Mouse (Mus musculus): Measurements from ENCODE around the gene Bmp4.

- TF ChIP-seq CHD2 (IDR thresholded peaks at IDR 0.05; ENCODE audit: low read depth, low read length) (no peak), ZNF384 (IDR thresholded peaks at IDR 0.05; ENCODE audit: low read depth, low read length) (no peak), HCFC1 (IDR thresholded peaks at IDR 0.05; ENCODE audit: borderline replicate concordance, insufficient read depth, low read length) (no peak)
Measured at GRCm38 (mm10) chr14:46398091-46398695, 7.7 kb upstream of the Bmp4 start.
